Mouse (Mus musculus): ENCODE measurements around the gene Mab21l1.
A peak's percentile ranks its signal among the peaks of the same experiment; 100 is the strongest.

Mab21l1 gene

DNA sequence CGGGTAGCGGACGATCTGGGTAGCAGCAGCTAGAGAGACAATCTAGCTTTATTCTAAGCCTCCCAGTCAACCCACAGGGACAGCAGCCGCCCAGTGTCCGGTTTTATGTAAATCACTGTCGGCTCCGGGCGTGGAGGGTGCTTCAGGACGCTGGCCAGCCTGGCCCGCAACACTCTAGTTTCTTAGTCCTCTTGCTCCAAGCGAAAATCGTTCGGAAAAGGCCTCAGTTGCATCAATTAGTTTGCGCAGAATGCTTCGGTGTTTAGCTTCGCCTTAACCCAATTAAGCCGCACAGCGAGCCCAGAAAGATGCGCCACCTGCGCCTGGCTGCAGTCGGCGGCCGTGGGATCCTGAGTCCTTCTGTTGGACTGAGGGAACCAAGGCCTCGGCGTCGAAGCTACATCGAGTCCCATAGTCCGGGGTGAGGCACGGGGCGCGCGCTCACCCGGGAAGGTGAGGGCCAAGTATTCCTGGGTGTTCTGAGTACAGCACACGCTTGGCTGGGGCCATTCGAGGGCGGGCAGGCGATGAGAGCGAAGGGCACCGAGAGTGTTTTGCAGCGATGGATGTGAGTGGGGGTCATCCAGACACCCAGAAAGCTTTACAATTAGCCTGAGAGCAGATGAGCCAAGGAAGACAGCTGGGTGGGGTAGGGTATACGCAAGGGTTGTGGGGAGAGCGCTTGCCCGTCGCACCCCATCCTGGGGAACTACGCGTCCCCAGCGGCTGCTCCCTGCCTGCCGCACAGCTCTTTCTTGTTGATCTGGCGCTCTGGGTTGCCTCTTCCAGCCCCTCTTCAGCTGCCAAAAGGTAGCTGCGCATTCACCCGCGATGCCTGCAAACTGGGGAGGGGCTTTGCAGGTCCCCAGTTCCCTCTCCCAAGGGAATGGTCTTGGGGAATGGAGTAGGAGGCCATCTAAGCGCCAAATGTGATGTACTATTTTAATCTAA lies 1.9 kb upstream of the Mab21l1 start:
- no peak for DNase-seq

DNA sequence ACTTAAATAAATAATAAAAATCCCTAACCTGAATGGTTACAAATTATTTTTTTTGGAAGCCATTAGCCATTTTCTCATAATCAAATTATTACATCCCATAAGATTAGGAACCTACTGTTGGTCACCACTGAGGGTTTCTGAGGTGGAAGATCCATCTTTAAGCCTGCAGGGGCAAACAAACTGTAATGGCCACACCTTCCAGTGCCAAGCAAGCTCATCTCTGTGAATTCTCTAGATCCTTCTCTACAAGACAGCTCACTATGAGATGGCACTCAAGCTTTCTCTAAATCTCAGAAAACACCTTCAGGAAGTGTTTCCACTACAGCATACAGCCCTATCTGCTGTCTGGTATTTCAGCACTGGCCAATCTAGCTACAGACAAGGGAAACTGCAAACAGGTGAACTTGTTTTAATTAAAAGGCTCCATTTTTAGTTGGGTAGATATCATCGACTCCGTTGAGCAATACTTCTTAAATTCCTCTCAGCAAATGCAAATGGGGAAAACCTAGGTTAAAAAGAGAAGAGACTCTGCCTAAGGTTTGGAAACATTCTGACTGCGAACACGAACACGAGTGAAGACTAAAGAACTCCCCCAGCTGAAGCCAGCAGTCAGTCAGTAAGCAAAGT lies 768 bp upstream of the Mab21l1 start:
- DNase-seq = no peak

DNA sequence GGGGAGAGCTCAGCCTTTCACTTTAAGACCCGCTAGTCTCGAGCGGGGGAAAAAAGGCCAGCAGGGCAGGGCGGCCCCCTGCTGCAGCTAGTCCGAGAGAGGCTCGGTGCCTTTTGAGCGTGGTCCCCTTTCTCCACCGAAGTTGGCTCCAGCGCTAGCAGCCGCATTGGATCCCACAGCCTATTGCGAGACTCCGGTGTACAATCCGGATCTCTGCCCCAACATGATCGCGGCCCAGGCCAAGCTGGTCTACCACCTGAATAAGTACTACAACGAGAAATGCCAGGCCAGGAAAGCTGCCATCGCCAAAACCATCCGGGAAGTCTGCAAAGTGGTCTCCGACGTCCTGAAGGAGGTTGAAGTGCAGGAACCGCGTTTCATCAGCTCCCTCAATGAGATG lies 461 bp downstream of the Mab21l1 start:
- peak; percentile 11 for DNase-seq

DNA sequence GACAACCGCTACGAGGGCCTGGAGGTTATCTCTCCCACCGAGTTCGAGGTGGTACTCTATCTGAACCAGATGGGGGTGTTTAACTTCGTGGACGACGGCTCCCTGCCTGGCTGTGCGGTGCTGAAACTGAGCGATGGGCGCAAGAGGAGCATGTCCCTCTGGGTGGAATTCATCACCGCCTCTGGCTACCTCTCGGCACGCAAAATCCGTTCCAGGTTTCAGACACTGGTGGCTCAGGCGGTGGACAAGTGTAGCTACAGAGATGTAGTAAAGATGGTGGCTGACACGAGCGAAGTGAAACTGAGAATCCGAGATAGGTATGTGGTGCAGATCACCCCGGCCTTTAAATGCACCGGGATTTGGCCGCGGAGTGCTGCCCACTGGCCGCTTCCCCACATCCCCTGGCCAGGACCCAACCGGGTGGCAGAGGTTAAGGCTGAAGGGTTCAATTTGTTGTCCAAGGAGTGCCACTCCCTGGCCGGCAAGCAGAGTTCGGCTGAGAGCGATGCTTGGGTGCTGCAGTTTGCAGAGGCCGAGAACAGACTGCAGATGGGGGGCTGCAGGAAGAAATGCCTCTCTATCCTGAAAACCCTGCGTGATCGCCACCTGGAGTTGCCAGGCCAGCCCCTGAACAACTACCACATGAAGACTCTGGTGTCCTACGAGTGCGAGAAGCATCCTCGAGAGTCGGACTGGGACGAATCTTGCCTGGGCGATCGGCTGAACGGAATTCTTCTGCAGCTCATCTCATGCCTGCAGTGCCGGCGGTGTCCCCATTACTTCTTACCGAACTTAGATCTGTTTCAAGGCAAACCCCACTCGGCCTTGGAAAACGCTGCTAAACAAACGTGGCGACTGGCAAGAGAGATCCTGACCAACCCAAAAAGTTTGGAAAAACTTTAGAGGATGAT lies 1.1 kb downstream of the Mab21l1 start:
- DNase-seq = peak; percentile 11

DNA sequence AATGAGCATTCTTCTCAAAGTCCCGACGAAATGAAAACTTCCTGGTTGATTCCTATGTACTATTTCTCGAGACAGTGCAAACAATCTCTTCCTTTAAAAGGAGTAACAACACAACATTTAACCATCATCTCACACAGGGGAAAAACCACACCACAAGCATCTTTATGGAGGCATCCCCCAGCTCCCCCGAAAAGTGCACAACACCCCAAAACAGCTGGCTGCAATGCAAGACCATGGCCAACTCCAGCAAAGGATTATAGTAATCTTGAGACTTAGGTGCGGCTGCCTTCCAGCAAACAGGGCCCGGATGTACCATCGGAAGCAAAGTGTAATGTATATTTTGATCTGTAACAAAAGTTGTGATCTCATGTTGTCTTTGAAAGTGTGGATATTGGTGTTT lies 1.8 kb downstream of the Mab21l1 start:
- DNase-seq = no peak

DNA sequence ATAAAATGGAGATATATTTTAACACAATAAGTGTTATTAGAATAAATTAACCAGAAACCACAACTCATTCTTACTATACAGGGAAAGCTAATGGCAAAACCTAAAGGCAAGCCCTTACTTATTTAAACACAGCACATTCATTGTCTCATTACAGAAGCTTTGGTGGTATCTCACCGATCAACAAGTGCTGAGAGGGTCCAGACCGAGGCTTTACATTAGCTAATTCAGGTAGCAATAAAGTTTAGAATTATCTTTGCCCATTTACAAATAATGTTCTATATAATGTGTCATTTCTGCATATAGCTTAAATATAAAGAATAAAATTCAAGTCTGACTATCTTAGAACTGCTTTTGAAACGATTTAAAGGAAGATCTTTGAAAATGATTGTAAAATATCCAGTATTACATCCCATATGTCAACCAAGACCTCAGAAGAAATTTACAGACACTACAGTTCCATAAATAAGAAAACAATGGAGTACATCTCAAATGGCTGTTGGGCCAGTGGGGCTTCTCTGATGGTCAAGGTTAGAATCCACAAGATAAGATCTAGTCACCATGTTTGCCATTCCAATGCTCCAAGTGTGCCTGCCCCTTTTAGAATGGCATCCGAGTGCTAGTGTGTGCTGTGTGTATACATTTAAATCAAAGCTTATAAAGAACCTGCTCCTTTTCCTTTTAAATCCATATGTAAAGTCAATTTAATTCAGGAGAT lies 3.1 kb downstream of the Mab21l1 start:
- DNase-seq = no peak

DNA sequence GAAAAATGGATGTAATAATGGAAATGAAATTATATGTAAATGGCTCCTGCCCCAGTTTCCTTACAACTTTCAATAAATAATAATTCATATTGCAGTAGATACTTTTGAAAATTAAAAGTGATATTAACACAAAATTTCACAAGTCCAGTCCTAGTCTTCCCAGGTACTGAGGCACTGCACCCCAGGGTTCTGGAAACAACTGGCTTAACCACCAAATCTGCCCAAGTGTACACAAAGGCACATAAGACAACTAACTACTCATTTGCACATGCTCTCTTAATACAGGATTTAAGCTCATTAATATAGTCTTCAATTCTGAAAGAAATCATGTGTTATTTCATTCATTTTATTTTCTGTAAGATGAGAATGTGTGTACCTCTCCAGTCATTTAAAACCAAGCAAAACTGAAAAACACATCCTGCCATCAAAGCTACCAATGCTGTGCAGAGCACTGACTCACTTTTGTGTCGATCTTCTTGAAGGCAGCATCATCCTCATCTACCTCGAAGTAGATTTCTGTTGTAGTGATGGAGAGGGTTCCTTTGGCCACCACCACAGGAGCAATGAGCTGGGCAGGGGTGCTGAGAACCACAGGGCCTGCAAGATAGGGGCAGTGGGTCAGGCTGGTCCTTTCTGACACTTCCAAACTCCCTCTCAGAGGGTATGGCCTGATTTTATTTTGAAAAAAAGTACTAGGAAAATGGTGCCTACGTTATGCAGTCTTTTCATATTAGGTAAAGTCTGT lies 3.8 kb downstream of the Mab21l1 start:
- no peak for DNase-seq

DNA sequence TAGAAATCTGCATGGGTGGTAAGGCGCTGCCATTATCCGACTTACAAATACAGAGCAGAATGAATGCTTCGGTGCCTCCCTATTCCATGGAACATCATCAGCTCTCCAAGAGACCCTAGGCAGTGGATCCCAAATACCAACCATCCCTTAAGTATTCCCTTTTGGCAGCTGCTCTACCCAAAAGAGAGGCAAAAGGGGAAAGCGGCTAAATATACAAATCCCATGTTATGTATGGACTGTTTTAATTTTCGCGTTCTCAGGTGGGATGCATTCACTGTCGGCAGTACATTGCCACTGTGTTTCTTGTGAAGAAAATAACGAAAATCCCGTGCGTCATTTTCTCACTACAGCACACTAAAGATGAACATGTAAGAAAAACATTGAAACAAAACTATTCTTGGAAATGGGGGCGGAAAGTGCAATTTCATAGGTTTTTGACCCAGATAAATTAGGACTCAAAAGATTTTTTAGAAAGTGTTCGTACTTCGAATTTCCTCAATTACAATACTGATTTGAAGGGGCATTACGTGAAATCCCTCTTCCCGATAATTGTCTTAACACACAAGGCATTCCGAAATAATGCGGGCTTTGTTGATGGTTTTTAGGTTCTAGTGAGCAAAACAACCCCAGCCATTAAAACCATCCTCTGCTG lies 4.7 kb downstream of the Mab21l1 start:
- DNase-seq = no peak

DNA sequence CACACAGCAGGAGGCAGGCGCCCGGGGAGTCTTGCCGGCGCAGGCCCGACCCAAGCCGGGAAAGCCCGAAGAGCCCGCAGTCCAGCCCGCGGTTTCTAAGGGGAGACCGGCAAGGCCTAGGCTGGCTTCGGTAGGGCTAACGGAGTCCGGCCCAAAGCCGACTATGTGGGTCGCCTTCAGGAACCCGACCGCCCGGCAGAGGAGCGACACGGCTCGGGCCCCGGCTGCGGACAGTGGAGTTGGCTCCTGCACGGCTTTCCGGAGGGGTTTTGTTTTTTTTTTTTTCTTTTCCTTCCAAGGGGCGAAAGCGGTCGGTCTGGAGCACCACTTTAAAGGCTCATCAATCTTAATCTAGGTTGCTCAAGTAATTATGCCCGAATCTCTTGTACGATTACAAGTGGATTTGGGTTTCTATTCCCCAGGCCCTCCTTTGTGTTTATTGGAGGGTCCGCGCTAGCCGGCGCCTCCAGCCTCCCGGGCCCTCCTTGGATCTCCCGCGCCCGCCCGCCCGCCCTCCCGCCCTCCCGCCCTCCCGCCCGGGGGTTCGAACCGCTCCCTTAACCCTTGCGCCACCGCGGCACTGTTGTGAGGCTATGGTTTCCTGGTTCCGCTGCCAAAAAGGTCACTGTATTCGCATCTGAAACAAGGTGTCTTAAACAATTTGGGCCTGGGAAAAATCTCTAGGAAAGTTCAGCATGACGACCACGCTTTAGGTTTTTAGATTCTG lies 5.3 kb downstream of the Mab21l1 start:
- DNase-seq = peak; percentile 11

DNA sequence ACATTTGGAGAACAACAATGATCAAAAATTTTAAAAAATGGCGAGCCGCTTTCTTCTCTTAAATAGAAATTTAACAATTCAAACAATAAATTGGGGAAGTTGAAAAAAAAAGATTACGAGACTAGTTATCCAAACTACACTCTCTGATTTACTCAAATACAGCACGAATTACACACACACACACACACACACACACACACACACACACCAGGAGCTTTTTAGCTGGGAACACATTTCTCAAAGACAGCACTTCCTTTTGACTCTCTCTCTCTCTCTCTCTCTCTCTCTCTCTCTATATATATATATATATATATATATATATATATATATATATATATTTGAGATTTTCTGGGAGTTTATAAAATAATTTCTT lies 5.9 kb downstream of the Mab21l1 start:
- no peak for DNase-seq

DNA sequence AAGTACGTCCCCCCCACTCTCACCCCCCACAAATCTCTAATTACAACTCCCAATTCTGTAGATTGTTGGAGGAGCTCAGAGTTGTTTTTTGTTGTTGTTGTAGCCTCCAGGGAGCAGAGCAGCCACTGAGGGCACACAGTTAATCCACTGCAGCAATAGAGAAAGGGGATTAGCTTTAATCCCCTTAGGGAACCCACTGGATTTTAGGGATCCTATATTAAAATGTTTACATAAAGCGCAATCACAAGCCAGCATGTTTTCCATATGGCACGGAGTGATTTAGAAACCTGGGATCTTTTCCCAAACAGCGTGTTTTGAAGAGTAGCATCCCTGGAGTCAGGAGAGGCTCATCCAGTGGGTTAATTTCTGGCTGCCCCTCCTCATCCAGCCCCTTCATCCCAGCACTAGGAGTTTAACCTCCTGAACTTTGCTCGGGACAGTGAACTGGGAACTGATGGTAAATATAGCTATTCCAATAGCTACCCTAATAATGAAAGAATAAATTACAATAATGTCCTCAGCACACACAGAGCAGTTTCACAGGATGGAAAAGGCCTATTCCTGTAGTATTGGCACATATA lies 6.4 kb downstream of the Mab21l1 start:
- no peak for DNase-seq

DNA sequence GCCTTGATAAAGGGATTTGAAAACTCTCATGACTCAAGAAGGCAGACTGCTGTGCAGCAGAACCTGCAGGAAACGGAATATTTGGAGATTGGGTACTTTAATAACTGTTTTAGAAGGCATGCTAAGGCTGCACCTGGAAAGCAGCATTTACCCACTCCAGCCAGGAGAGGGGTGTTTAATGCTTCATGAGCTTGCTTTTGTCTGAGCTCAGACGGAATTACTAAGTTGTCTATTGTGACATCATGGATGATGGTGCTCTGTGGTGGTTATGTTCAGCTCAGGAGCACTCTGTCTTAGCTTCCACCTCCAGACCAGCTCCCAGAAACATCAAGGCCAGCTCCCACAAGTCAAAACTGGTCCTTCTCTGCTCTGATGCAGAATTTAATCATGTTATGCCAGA lies 7.5 kb downstream of the Mab21l1 start:
- no peak for DNase-seq

DNA sequence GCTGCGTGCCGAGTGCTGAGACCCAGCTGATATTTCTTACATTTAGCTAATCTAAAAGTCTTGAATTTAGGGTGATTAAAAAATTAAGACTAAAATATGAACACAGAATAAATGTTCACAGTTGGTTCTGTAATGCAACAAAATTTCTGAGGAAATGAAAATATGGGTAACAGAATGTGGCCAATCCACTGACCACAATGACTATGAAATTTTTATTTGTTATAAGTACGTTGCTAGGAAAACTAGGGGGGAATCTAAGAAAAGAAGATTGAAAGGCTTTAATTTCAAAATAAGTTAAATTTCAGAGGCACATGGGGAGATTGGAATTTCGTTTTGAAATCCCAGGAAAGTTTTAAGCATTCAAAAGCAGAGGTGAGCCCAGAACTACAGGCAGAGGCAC lies 8.3 kb downstream of the Mab21l1 start:
- no peak for DNase-seq

DNA sequence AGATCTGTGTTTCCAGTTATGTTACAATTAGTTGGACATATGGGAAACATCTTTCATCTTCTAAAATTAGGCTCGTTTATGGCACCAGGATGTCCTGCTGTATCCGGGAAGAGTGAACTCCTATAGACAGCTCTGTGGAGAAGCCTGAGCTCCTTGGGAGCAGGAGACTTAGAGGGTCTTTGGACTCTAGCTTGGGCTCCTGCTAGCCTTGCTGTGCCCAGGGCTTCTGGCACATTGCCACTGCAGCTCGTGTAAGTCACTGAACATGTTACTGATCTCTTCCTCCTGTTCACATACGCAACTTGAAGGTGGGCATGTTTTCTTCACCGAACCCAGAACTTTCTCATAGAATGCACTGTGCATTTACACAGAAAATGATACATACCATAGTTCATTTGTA lies 9.9 kb downstream of the Mab21l1 start:
- DNase-seq = no peak

DNA sequence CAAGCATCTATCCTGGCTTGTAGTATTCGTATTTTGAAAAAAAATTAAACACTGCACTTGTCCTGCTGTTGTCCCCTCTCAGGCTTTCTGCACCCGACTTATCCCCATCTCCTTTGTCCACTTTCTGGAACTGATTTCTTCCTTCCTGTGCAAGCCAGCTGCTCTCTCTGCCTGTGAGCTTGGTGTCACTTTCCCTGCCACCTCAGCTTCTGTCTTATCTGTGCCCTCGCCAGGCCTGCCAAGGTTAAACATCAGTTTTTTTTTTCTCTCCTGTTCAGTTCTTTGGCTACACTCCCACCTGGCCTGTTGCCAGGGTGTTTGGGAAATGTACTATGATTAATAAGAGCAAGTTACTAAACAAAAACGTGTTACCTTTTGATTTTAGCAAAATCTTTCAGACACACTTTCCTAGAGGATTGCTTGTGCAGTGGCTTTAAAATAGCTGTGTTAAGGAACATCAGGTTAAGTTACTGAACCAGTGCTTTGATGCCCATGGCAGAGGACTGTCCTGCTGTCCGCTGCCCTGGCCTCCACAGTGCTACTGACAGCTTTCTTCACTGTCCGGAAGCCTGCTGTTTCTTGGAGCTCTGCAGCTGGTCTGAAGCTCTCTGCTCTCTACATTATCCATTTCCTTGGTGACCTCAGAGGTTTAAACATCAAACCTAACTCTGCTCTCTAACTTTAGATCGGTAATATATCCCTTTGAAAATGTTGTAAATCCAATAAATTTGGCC lies 11.7 kb downstream of the Mab21l1 start:
- DNase-seq = peak; percentile 60

DNA sequence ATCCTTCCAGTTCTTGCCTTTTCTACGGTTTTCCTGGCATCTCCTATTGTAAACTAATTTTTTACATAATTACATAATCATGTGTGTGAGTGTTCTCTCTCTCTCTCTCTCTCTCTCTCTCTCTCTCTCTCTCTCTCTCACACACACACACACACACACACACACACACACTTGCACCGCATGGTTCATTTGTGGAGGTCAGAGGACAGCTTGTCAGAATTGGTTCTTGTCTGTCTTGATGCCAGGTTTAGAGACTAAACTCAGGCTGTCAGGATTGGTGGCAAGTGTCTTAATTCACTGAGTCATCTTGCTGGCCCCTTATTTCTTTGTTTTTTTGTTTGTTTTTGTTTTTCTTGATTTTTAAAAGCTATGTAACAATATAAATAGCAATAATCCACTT lies 12.5 kb downstream of the Mab21l1 start:
- DNase-seq = no peak

DNA sequence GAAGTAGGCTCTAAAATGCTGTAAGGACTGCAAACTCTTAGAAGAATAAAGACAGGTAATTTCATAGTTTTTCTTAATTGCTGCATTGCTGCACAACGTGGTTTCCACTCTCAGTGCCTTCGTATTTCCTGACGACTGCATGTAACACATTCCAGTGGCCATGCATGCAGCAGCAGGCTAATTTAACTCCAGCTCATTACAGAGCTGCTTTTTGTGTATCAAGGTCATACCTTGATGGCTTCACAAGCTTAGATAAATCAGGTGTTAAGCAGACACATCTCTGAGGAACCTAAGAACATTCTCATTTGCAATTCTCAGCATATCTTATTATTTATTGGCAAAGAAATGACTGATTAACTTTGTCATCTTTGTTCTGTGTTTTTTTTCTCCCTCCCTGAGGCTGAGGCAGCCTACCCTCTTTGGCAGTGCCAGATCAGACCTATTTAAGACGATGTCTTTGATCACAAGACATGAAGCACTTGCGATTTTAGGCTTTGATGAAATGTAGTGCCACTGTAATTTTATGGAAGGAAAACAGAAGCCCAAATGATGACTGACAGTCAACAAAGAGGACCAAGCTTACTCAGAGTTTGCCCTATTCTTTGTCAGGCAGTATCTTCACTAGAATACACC lies 32.8 kb downstream of the Mab21l1 start:
- no peak for DNase-seq

DNA sequence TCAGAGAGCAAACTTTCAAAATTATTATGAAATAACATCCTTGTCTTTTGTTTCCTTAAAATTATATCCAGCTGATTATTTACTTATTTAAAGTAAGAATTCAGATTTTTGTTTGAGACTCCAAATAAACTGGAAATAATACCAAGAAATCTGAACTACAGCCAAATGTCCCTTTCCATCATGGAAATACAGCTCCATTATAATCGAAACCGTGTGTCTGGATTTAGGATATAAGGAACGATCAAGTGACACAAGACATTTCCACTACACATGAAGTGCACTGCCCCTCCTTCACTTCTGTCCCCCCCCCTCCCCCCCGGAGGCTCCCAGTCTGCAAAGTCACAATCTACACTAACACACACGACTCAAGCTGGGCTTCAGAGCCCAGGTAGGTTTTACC lies 33.8 kb downstream of the Mab21l1 start:
- DNase-seq = no peak
